Mouse (Mus musculus): ENCODE results near the gene Sik2.

Gene Sik2

GRCm38 (mm10) chr9:51008841-51009655 lies at the start of gene Sik2:
Gene Sik2 (minus strand): TSS chr9:51009073.
- DNase-seq: peak; percentile 90 to 97

- no peak for DNase-seq
Observed at GRCm38 (mm10) chr9:51056360-51057324, 47.8 kb upstream of the Sik2 start.

- DNase-seq: no peak
Observed at GRCm38 (mm10) chr9:51052180-51052579, 43.3 kb upstream of the Sik2 start.

GRCm38 (mm10) chr9:51042136-51042535 lies 33.3 kb upstream of the Sik2 start:
- no peak for DNase-seq

GRCm38 (mm10) chr9:51041491-51041980 lies 32.7 kb upstream of the Sik2 start:
- DNase-seq: no peak

GRCm38 (mm10) chr9:51032785-51033529 lies 24.1 kb upstream of the Sik2 start:
- DNase-seq: no peak

GRCm38 (mm10) chr9:51032291-51032690 lies 23.4 kb upstream of the Sik2 start:
- no peak for DNase-seq

- DNase-seq: no peak
Observed at GRCm38 (mm10) chr9:51031603-51032002, 22.7 kb upstream of the Sik2 start.

- DNase-seq: no peak
Observed at GRCm38 (mm10) chr9:51030147-51030546, 21.3 kb upstream of the Sik2 start.

GRCm38 (mm10) chr9:51026952-51027351 lies 18.1 kb upstream of the Sik2 start:
- DNase-seq: no peak

- no peak for DNase-seq
Observed at GRCm38 (mm10) chr9:51021123-51021795, 12.4 kb upstream of the Sik2 start.

GRCm38 (mm10) chr9:51020351-51020750 lies 11.5 kb upstream of the Sik2 start:
- DNase-seq: no peak

GRCm38 (mm10) chr9:51019670-51020069 lies 10.8 kb upstream of the Sik2 start:
- DNase-seq: no peak

GRCm38 (mm10) chr9:51015732-51016131 lies 6.9 kb upstream of the Sik2 start:
- no peak for DNase-seq

GRCm38 (mm10) chr9:51013644-51014043 lies 4.8 kb upstream of the Sik2 start:
- no peak for DNase-seq

- peak in 1 of 2 experiments; percentile 32 for DNase-seq
Observed at GRCm38 (mm10) chr9:51009656-51009950, 730 bp upstream of the Sik2 start.

GRCm38 (mm10) chr9:51008068-51008840 lies 619 bp downstream of the Sik2 start:
- no peak for DNase-seq

GRCm38 (mm10) chr9:51007726-51008067 lies 1.2 kb downstream of the Sik2 start:
- DNase-seq: no peak

- DNase-seq: peak; percentile 69 to 84
Observed at GRCm38 (mm10) chr9:51006846-51007245, 2.0 kb downstream of the Sik2 start.

- no peak for DNase-seq
Observed at GRCm38 (mm10) chr9:51004062-51004461, 4.8 kb downstream of the Sik2 start.

- DNase-seq: no peak
Observed at GRCm38 (mm10) chr9:50986677-50987076, 22.2 kb downstream of the Sik2 start.

GRCm38 (mm10) chr9:50986123-50986522 lies 22.8 kb downstream of the Sik2 start:
- DNase-seq: no peak
